Mouse (Mus musculus) limb, embryonic 15.5 days (tissue): ENCODE measurements around the gene Cryab. TPM values are rescaled to one million over a fixed set of nuclear protein-coding genes. Genes with fewer than 3 reads are reported as not detected.
A peak's percentile ranks its signal among the peaks of the same experiment; 100 is the strongest.

Experiments
- ATAC-seq: fragments of 200-750 bp; cut with Nextera tagmentation; 2 replicates; pipeline ENCODE4 v1.8.0; 2017; ENCODE audit warnings: low read depth, moderate TSS enrichment; ENCODE audit not compliant: insufficient number of reproducible peaks, low FRiP score, low TSS enrichment
- H3K27ac ChIP-seq: fragments of 300-500 bp; sonication (generic); 2 replicates; pipeline ENCODE4 v1.5.1; 2015; ENCODE audit warnings: moderate library complexity, mild to moderate bottlenecking, inconsistent platforms
- H3K27me3 ChIP-seq: fragments of 300-500 bp; sonication (generic); 2 replicates; pipeline ENCODE4 v1.6.1; 2015; ENCODE audit warnings: inconsistent platforms
- H3K36me3 ChIP-seq: fragments of 300-500 bp; sonication (generic); 2 replicates; pipeline ENCODE4 v1.6.1; 2015; ENCODE audit warnings: inconsistent platforms
- H3K4me1 ChIP-seq: fragments of 300-500 bp; sonication (generic); 2 replicates; pipeline ENCODE4 v1.6.1; 2015; ENCODE audit warnings: inconsistent platforms
- H3K4me2 ChIP-seq: fragments of 300-500 bp; sonication (generic); 2 replicates; pipeline ENCODE4 v1.6.1; 2015; ENCODE audit warnings: mild to moderate bottlenecking, inconsistent platforms
- H3K4me3 ChIP-seq: fragments of 300-500 bp; sonication (generic); 2 replicates; pipeline ENCODE4 v1.5.1; 2015; ENCODE audit warnings: mild to moderate bottlenecking, inconsistent platforms
- H3K9ac ChIP-seq: fragments of 300-500 bp; sonication (generic); 2 replicates; pipeline ENCODE4 v1.6.1; 2015; ENCODE audit warnings: inconsistent platforms
- H3K9me3 ChIP-seq: fragments of 300-500 bp; sonication (generic); 2 replicates; pipeline ENCODE4 v1.6.1; 2016; ENCODE audit warnings: inconsistent platforms
- WGBS: fragments of 180-500 bp; shearing (Covaris S2); methylation state at CpG from one replicate; pipeline ENCODE4 v1.1.7; 2015; 5-methylcytosine and 5-hydroxymethylcytosine counted together
- polyA plus RNA-seq: library from polyadenylated mRNA; unstranded; fragments of >200 nt; fragmentation: Nextera tagmentation; extraction: Ambion mirVana; gene quantifications from 2 replicates; pipeline ENCODE4 v1.2.1, GENCODE M21; 2015

Gene Cryab
- polyA plus RNA-seq, 1 experiment from 2014 or later: 123 TPM

GRCm38 (mm10) chr9:50746214-50746677 lies 4.9 kb upstream of the Cryab start, which contains the start of gene 2310030G06Rik:
Gene 2310030G06Rik (minus strand): TSS chr9:50746536.
- 2% methylated on average over 19 of the region's 19 CpGs for WGBS
- H3K36me3 ChIP-seq: no peaks in the 10 kb centered on the region
- no peak for ATAC-seq
- peak within 1 kb of the TSS; percentile 8; the same call in 1 of the 2 replicates for H3K9ac ChIP-seq
- peaks cover 12% of the 10 kb centered on the region for H3K4me1 ChIP-seq
- no peaks in the 10 kb centered on the region for H3K9me3 ChIP-seq
- H3K27ac ChIP-seq: peak within 1 kb of the TSS; percentile 5; the same call in 1 of the 2 replicates
- peak within 1 kb of the TSS; percentile 45 for H3K4me2 ChIP-seq
- H3K27me3 ChIP-seq: no peaks in the 10 kb centered on the region
- H3K4me3 ChIP-seq: peak within 1 kb of the TSS; percentile 31

GRCm38 (mm10) chr9:50750706-50751105 lies 419 bp upstream of the Cryab start:
- Histone ChIP-seq H3K36me3 (no peaks in the 10 kb centered on the region), H3K9ac (no peak overlapping the region), H3K4me2 (no peak overlapping the region), H3K4me1 (peaks cover 33% of the 10 kb centered on the region), H3K27me3 (no peaks in the 10 kb centered on the region), H3K27ac (no peak overlapping the region), H3K9me3 (no peaks in the 10 kb centered on the region), H3K4me3 (no peak overlapping the region; the same call in 1 of the 2 replicates)
- ATAC-seq: no peak
- 68% methylated on average over 6 of the region's 6 CpGs for WGBS

GRCm38 (mm10) chr9:50752054-50752602 lies 1.0 kb downstream of the Cryab start, which contains the start of gene Hspb2:
Gene Hspb2 (minus strand): TSS chr9:50752354.
- peak within 1 kb of the TSS; percentile 71 for H3K27ac ChIP-seq
- WGBS: 46% methylated on average over 14 of the region's 14 CpGs
- H3K27me3 ChIP-seq: no peaks in the 10 kb centered on the region
- no peaks in the 10 kb centered on the region for H3K9me3 ChIP-seq
- peak within 1 kb of the TSS; percentile 23 for H3K4me3 ChIP-seq
- no peak within 1 kb of the TSS for H3K9ac ChIP-seq
- 0 out of 2 replicates have a peak within 1 kb of the TSS, but pooled peaks have one; percentile 10 for H3K4me2 ChIP-seq
- H3K4me1 ChIP-seq: peaks cover 23% of the 10 kb centered on the region
- ATAC-seq: peak; percentile 83
- H3K36me3 ChIP-seq: no peaks in the 10 kb centered on the region

- no peaks in the 10 kb centered on the region for H3K36me3 ChIP-seq
- H3K9me3 ChIP-seq: no peaks in the 10 kb centered on the region
- H3K4me1 ChIP-seq: peaks cover 23% of the 10 kb centered on the region
- H3K4me2 ChIP-seq: 0 out of 2 replicates have a peak overlapping the region, but pooled peaks have one; percentile 0
- 60% methylated on average over 17 of the region's 17 CpGs for WGBS
- peak overlapping the region; percentile 71; the same call in 1 of the 2 replicates for H3K27ac ChIP-seq
- H3K27me3 ChIP-seq: no peaks in the 10 kb centered on the region
- peak; percentile 74; the same call in 1 of the 2 replicates for ATAC-seq
- H3K4me3 ChIP-seq: peak overlapping the region; percentile 23
- no peak overlapping the region for H3K9ac ChIP-seq
These were observed 1.9 kb downstream of the Cryab start for GRCm38 (mm10) chr9:50752784-50753615.

GRCm38 (mm10) chr9:50753947-50754346 lies 2.8 kb downstream of the Cryab start:
- Histone ChIP-seq H3K4me3 (peak overlapping the region; percentile 23), H3K4me2 (no peak overlapping the region), H3K9me3 (no peaks in the 10 kb centered on the region), H3K36me3 (no peaks in the 10 kb centered on the region), H3K27me3 (no peaks in the 10 kb centered on the region), H3K27ac (peak overlapping the region; percentile 71; the same call in 1 of the 2 replicates), H3K4me1 (peaks cover 23% of the 10 kb centered on the region), H3K9ac (no peak overlapping the region)
- WGBS: 66% methylated on average over 7 of the region's 7 CpGs
- ATAC-seq: no peak

- Histone ChIP-seq H3K27ac (no peak overlapping the region), H3K4me2 (no peak overlapping the region), H3K9me3 (no peaks in the 10 kb centered on the region), H3K9ac (no peak overlapping the region), H3K4me3 (no peak overlapping the region), H3K27me3 (no peaks in the 10 kb centered on the region), H3K4me1 (peaks cover 16% of the 10 kb centered on the region), H3K36me3 (no peaks in the 10 kb centered on the region)
- WGBS: 42% methylated on average over 5 of the region's 5 CpGs
- ATAC-seq: no peak
These were observed 5.6 kb downstream of the Cryab start for GRCm38 (mm10) chr9:50756711-50757110.

GRCm38 (mm10) chr9:50761520-50762243 lies 10.6 kb downstream of the Cryab start:
- Histone ChIP-seq H3K27me3 (no peaks in the 10 kb centered on the region), H3K9ac (no peak overlapping the region), H3K4me1 (no peaks in the 10 kb centered on the region), H3K4me2 (no peak overlapping the region), H3K27ac (no peak overlapping the region), H3K4me3 (no peak overlapping the region), H3K9me3 (no peaks in the 10 kb centered on the region), H3K36me3 (no peaks in the 10 kb centered on the region)
- no peak for ATAC-seq
- 65% methylated on average over 6 of the region's 6 CpGs for WGBS

- Histone ChIP-seq H3K27ac (no peak overlapping the region), H3K27me3 (no peaks in the 10 kb centered on the region), H3K4me2 (no peak overlapping the region), H3K9me3 (no peaks in the 10 kb centered on the region), H3K9ac (no peak overlapping the region), H3K4me1 (peaks cover 4% of the 10 kb centered on the region), H3K4me3 (no peak overlapping the region), H3K36me3 (no peaks in the 10 kb centered on the region)
- ATAC-seq: no peak
- 60% methylated on average over 1 of the region's 1 CpGs for WGBS
These were observed 12.2 kb downstream of the Cryab start for GRCm38 (mm10) chr9:50763331-50763730.

GRCm38 (mm10) chr9:50767531-50768106 lies 16.5 kb downstream of the Cryab start:
- Histone ChIP-seq H3K36me3 (peaks cover 9% of the 10 kb centered on the region; the same call in 1 of the 2 replicates), H3K4me2 (peak overlapping the region; percentile 76), H3K4me3 (peak overlapping the region; percentile 71), H3K27ac (peak overlapping the region; percentile 95), H3K9me3 (no peaks in the 10 kb centered on the region), H3K9ac (peak overlapping the region; percentile 70), H3K27me3 (no peaks in the 10 kb centered on the region), H3K4me1 (peaks cover 12% of the 10 kb centered on the region)
- WGBS: 5% methylated on average over 17 of the region's 17 CpGs
- no peak for ATAC-seq

GRCm38 (mm10) chr9:50768107-50769002 lies 17.2 kb downstream of the Cryab start, which contains the start of gene Fdxacb1:
Gene Fdxacb1 (plus strand): TSS chr9:50768236.
- Histone ChIP-seq H3K27ac (peak within 1 kb of the TSS; percentile 95), H3K4me1 (peaks cover 12% of the 10 kb centered on the region), H3K9me3 (no peaks in the 10 kb centered on the region), H3K4me2 (peak within 1 kb of the TSS; percentile 76), H3K27me3 (no peaks in the 10 kb centered on the region), H3K36me3 (peaks cover 9% of the 10 kb centered on the region; the same call in 1 of the 2 replicates), H3K9ac (peak within 1 kb of the TSS; percentile 70), H3K4me3 (peak within 1 kb of the TSS; percentile 71)
- WGBS: 3% methylated on average over 59 of the region's 59 CpGs
- peak; percentile 96 for ATAC-seq
